Mouse (Mus musculus) frontal cortex, postnatal 14 days (tissue): Measurements from ENCODE around the gene Rps15.
A peak's percentile ranks its signal among the peaks of the same experiment; 100 is the strongest.

Source experiments
- DNase-seq, 2 experiments: peaks; one replicate each; pipeline ENCODE4 v3.0.0; 2022; ENCODE audit warnings: low spot score in 2 of 2

Rps15 gene

DNA sequence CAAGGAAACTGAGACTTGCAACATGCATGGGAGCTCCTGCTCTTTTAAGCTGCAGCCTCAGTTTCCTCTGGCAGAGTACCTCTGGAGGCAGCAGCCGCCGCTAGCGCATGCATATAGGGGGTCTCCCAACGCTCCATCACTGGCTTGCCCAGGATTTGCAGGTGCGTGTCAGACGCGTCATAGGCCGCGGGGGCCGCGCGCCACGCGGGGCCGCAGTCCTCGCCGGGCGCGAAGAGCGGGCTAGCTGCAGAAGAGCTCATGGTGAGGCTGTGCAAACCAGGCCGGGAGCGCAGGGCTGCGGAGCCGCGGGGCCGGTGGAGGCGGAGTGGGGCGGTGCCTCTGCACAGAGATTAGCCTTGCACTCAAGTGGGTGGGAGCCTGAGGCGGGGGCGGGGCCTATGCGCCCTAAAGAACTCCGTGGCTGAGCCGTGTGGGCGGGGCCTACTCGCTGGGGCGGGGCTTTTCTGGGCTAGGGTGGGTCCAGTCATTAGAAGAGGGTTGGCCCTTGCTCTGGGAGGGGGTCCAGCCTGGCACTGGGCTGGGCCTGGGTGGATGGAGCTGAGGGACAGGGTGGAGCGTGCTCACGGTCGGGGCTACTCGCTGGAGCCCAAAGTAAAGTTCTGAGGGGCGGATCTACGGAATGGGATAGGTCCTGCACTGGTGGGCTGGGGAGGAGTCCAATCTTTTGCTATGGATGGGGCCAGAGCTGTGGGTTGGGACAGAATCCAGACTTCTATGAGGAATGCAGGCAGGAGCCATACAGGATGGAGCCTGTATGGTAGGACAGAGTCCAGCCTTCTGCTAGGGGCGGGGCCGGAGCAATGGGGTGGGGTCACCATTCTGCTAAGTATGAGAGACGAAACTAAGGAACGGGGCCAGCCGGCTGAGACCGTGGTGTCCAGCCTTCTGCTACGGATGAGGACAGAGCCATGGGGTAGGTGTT lies 31.3 kb upstream of the Rps15 start, which contains the start of the genes Gamt and Dazap1:
Gene Gamt (minus strand): TSS at position 371 of the 943 bp plus-strand sequence.
Gene Dazap1 (plus strand): TSS at position 845 of the 943 bp plus-strand sequence.
- peak; percentile 86 to 90 for DNase-seq

DNA sequence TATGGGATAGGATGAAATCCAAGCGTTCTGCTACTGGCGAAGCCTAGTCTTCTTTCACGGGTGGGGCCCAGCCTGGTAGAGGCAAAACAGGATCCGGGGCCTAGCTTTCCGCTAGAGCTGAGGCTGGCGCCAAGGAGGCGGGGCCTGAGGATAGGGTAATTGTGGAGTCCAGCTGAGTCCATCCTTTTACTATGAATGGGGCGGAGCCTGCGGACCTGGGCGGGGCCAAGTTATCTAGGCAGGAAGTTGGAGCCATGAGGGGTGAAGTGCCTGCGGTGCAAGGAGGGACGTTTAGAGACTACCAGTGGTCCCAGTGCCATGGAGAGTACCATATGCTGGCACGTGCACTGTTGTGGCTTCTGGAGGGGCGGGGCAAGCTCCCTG lies 30.7 kb upstream of the Rps15 start:
- DNase-seq: peak; percentile 81 to 85

DNA sequence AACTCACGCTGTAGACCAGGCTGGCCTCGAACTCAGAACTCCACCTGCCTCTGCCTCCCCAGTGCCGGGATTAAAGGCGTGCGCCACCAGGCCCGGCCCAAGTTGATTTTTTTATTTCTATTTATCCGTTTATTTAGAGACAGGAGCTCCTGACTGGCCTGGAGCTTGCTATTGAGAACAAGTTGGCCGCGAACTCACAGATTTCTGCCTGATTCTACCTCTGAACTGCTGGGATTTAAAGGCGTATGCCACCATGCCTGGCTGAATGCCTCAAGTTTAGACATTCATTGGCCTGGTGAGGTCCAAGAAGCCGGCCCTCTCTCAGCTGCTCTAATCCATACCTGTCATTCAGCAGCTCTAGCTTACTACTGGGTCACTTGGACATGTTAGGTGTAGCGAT lies 30.1 kb upstream of the Rps15 start:
- no peak for DNase-seq

DNA sequence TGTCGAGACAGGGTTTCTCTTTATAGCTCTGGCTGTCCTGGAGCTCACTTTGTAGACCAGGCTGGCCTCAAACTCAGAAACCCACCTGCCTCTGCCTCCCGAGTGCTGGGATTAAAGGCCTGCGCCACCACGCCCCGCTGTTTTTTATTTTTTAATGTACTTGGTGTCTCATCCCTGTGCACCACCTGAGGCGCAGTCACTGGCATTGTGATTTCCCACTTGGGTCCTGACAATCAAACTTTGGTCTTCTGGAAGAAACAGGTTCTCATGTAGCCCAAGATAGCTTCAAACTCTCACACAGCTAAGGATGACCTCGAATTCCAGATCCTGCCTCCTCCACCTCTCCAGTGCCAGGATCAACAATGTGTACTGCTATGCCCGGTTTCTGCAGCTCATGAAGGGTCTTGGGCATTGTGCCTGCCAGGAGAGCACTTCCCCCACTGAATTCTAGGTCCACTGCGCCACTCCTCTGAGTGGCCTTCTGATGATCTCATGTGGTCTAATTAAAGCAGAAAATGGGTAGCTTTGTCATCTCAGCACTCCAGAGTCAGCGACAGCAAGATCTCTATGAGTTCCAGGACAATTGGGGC lies 29.4 kb upstream of the Rps15 start:
- DNase-seq: no peak

DNA sequence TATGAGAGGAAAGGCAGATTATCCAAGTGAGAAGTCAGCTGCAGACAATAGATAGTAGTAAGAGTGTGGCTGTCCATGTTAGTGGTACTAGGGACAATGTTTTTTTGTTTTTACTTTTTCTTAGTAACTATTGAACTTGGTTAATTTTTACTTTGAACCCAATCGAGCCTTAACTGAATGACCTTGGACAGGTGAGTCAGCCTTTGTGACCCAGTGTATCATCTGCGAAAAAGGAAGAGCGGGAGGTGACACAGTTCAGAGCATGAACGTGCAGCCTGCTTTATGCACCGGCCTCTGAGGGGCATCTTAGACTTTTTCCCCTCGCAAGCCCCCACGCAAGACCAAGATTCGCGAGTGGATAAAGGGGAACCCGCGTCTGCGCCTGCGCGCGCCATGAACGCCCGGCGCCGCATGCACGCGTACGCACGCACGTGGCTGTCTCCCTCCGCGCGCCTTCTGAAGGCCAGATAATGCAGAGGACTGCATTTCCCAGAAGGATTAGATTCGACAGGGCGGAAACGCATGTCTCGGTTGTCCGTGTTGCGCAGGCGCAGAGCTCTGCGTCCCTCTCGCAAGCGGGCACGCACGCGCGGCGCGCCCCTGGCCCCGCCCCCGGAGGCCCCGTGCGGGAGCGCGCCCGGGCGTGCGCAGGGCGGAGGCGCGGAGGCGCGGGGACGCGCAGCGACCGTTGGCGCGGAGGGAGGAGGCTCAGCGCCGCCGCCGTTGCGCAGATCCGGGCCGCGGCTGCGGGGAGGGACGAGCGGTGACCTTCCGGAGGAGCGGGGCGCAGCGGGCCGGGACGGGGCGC lies 27.7 kb upstream of the Rps15 start:
- DNase-seq: peak; percentile 98 to 99

DNA sequence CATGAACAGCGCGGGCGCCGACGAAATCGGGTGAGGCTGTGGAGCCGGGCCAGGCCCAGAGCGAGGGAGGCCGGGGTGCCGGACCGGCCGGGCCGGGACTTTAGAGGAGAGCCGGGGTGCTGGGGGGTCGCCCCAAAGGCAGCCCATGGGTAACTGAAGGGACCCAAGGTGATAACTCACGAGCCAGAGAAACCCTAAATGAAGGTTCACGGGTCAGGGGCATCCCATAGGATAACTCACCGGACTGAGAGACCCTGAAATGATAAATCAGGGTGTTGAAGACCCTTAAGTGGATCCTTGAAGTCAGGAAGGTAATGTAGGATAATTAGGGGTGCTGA lies 27.1 kb upstream of the Rps15 start:
- no peak for DNase-seq

DNA sequence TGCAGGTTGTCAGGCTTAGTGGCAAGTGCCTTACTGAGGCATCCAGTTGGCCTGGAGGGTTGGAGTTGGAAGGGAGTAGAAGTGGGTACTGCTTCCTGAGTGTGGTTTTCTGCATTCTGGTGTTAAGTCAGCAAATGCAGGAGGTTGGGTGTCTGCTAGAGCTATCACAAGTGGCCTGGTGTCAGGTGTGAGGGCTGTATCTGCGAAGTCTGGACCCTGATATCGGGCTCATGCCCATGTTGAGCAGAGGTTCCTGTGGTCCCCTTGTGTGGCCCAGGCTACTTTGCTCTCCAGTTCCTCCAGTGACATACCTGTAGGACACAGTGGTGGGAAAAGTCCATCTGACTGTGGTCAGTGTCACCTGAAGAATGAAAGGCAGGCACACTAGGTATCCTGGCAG lies 22.2 kb upstream of the Rps15 start:
- DNase-seq: no peak

DNA sequence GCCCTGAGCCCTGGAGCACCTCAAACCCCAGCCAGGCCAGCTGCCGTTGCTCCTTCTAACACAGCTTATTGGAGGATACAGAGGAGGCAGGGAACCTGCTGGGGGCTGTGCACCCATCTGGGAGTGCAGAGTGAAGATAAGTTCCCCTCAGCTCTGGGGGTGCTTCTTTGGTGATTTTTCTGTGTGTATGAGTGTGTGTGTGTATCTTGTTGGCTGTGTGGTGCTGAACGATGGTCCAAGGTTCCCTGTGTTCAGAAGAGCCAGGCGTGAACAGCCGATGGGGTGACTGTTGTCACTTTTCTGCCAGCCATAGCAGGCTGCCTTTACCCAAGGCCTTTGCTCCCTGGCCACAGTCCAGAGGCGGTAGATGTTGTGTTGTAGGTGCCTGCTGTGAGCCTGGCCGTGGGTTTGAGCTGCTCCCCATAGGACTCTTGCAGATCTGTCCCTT lies 21.5 kb upstream of the Rps15 start:
- no peak for DNase-seq

DNA sequence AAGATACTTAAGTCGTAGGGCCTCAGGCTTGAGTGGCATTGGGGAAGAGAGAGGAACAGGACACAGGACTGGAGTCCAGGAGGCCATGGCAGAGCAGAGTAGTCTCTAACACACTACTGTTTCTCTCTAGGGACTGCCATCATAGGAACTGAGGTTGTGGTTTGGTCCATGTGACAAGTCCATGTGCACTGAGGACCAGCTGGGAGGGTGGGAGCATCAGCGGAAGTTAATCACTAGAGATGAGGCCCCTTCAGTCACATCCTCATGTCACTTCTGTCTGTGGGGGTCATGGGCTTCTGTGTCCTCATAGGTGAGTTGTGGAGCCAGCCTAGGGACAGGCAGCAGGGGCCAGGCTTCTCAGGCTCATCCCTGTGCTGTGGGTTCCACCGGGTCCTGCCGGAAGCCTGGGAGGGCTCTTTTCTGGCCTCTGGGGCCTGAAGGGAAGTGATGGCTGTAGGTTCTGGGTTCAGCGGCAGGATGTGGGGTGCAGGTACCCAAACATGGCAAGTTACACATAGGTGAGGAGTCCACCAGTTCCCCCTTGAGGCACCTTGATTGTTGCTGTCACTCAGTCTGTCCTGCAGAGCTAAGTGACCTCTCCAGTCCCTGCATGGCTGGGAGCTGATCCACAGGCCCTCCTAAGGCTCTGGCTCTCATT lies 20.9 kb upstream of the Rps15 start:
- DNase-seq: no peak

DNA sequence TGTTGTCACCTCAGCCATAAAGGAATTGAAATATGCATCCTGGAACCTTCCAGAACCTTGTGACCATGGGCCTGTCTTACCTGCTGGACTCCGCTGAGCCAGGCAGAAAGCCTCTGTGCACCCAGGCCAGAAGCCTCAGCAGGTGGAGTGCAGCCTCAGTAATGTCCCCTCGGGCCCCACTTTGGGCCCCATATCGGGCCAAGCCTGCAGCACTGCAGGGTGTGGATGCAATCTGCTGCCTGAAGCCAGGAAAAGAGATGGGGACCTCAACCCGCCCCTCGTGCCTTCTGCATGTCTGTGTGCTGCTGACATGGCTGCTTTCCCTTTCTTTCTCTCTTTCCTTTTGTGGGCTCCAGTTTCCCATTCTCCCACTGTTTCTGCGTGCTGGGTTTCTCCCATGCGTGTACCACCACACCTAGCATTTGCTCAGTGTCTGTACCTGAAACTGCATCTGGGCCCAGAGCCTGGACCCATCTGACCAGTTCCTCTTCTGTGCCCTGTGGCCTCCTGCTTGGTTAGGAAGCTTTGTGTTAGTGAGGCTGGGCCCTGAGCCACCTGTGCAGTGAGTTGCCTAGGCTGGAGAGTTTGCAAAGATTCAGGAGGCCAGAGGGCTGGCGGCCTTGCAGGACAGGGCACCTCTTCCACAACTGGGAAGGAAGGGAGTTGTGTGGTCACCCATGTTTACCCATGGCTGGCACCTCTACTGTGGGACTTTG lies 20.2 kb upstream of the Rps15 start:
- DNase-seq: no peak

DNA sequence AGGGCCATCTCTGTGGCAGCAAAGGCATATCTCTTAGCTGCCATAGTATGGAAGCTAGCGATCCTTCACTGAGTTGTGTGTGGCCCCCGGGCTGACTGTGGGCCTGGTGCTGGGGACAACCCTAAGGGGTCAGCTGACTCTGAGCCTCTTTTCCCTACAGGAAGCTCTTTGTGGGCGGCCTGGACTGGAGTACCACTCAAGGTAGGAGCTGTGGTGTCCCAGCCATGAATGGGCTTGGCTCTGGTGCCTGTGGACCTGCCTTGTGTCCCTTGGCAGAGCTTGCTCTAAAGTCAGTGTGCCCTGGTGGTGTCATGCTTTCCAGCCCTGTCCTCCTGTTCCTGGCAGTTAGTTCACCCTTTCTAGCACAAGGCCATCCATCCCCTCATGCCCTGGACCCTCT lies 18.4 kb upstream of the Rps15 start:
- no peak for DNase-seq

DNA sequence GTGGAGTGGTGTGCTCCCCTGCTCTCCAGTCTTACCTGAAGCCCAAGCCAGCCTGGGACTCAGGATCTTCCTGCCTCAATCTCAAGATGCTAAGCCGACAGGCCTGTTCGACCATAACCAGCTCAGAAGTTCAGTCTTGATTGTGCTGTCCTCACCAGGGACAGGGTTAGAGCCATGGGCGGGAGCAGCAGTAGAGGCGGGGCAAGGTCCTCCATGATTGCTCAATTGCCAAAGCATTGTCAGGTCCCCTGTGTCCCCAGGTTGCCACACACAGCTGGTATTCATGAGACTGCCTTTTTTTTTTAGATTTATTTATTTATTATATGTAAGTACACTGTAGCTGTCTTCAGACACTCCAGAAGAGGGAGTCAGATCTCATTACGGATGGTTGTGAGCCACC lies 16.0 kb upstream of the Rps15 start:
- DNase-seq: no peak

DNA sequence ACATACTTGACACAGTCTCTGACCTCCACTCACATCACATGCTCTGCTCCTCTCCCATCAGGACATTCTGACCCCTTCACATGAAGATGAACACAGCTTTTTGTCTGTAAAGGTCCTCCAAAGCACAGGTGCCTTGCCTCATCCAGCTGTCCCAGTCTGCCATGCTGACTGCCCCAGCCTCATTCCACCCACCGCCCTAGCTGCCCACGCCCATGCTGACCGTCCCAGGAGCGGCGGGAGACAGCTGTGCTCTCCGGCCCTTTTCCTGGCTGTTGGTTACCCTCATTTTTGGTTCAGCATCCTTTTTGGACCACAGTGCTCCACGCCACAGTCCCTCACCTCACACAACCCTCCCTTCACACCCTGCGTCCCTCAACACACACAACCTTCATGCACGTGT lies 13.9 kb upstream of the Rps15 start:
- DNase-seq: no peak

DNA sequence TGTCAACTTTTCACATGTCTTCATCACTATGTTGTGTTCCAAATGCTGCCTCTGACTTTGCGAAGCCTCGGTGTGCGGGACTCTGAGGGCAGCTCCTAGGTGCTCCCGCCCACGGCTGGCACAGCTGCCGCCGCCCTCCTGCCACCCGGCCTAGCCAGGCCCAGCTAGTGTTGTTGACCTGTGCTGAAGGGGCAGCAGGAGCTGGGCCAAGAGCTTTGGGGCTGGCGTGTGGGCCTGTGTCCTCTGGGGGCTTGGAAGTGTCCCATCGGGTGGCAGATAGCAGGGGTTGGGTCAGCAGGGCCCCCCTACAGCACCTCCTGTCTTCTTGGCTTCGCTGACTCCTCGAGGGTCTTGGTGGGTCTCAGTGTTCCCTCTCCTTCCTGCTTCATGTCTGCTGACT lies 13.0 kb upstream of the Rps15 start:
- no peak for DNase-seq

DNA sequence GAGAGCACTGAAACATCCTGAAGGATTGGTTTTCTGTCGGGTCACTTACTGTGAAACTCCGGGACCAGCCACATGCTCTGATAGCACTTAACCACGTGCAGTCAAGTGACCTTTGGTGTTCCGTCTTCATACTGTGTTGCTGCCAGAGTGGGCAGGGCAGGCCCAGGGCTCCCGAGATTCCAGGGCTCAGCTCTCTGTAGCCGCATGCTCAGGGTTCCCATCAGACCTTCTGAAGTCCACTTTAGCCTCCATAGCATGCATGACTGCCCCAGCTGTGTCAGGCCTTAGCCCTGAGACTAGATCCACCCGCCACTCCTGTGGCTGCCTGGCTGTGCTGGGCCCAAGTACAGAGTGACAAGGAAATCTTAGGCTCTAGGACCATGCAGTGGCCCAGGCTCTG lies 10.9 kb upstream of the Rps15 start:
- DNase-seq: no peak

DNA sequence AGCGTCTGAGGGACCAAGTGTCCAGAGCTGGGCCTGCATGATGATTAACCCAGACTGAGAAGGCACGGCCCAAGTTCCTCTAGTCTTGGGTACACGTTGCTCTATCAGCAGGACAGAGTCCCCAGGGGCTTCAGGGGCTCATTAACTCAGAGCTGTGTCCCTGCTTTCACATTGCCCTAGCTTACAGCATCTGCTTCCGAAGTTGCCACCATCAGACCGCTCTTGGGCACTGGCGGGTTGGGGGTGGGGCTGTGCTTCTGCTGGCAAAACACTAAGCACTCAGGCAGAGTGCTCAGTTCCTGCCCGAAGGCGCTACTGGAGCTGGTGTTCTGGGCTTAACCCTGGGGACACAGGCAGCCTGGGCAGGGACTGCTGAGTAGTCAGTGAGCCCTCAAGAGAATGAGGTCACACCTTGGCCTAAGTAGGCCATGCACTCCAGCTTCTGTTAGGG lies 10.3 kb upstream of the Rps15 start:
- no peak for DNase-seq

DNA sequence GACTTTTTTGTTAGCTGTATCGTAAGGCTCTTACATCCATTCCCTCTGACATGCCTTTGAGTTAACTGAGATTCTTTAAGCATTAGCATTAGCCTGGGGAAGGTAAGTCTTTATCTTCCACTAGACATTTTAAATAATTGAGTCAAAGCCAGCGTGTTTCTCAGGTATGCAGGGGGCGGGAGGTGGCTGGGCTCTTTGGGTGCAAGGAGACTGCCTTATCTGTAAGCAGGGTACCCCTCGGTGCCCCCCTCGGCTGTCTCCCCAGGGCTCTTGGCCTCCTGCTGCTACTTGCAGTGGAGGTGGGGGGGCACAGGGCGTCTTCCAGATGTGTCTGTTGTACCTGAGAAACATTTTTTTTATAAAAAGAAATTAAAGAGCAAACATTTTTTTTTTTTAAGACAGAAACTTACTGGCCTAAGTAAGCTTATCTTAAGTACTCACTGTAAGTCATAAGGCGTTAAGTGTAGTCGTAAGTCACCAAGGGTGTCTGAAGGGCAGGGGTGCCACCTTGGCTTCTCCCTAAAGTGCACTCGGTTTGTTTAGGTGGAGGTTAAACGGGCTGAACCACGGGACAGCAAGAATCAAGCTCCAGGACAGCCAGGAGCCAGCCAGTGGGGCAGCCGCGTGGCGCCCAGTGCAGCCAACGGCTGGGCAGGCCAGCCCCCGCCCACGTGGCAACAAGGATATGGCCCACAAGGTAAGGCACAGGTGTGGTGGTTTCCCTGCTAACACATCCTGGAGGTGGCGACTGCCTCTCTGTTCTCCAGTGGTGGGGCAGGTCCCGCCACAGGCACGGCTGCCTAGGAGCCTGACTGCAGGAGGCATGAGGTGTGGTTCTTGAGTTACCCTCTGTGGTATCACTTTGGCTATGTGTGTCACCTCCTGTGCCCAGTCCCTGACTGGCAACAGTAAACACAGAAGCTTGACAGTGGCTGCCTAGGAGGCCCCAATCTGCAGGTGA lies 9.5 kb upstream of the Rps15 start:
- no peak for DNase-seq

DNA sequence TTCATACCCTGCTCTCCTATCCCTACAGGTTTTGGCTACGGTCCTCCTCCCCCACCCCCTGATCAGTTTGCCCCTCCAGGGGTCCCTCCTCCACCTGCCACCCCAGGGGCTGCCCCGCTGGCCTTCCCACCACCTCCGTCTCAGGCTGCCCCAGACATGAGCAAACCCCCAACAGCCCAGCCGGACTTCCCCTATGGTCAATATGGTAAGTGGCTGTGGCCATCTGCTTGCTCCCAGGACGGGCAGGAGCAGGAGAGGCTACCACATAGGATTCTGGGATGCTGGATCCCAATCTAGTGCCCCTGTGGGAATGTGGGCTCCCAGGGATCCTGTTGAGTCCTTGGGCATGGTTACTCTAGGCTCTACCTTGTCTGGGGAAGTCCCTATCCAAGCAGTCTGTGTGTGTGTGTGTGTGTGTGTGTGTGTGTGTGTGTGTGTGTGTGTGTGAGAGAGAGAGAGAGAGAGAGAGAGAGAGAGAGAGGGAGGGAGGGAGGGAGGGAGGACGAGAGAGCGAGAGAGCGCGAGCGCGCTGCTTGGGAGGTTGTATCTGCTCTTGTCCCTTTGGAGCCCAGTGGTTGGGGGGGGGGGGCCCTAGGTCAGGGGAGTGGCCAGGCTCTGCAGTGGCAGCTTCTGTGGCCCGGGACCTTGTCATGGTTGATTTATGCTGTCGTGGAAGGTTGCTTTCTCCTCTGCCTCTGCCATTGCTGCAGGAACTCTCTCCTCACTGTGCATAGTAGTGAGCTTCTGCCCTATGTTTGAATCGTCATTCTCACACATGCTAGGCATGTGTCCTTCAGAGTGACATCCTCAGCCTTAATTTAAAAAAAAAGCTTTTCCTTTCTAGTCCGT lies 6.8 kb upstream of the Rps15 start:
- DNase-seq: no peak

DNA sequence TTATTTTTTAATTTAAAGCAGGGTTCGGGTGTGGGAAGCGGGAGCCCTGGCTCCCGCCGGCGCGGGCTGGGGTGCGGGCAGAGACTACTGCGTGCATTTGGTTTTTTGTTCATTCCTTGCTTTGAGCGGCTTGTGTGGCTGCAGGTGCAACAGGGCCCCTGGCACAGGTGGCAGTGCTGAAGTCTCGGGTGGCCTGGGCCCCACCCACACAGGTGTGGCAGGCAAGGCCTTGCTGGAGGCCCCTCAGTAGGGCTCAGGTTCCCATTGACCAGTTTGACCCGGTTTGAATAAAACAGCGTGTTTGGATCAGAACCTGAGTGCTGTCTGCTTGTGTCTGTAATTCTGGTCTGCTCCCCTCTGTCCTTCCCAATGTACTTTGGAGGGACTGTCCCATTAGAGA lies 4.2 kb upstream of the Rps15 start:
- DNase-seq: no peak
